Mouse (Mus musculus) layer of hippocampus, adult 2 months (tissue): ENCODE measurements around the gene Aqp11. TPM values are rescaled to one million over a fixed set of nuclear protein-coding genes. Genes with fewer than 3 reads are reported as not detected.

Source experiments
- DNase-seq, 2 experiments: peaks; one replicate each; pipeline ENCODE4 v3.0.0; 2022; ENCODE audit warnings: low spot score in 2 of 2
- H3K27ac ChIP-seq: fragments of 200-600 bp; 2 replicates; pipeline ENCODE4 v1.8.1; 2022
- H3K4me3 ChIP-seq: fragments of 200-600 bp; 2 replicates; pipeline ENCODE4 v1.8.1; 2022; ENCODE audit warnings: mild to moderate bottlenecking
- CTCF ChIP-seq: fragments of 200-600 bp; conservative IDR thresholded peaks from 2 replicates; pipeline ENCODE4 v1.8.1; 2022; ENCODE audit warnings: antibody characterized with exemption, mild to moderate bottlenecking, moderate library complexity
- total RNA-seq, 2 experiments: library from RNA; stranded (reverse); gene quantifications; 2 replicates each; pipeline ENCODE4 v1.2.3; 2021

The Aqp11 gene
- total RNA-seq, 2 experiments from 2014 or later = 37.7 to 38.9 TPM

DNA sequence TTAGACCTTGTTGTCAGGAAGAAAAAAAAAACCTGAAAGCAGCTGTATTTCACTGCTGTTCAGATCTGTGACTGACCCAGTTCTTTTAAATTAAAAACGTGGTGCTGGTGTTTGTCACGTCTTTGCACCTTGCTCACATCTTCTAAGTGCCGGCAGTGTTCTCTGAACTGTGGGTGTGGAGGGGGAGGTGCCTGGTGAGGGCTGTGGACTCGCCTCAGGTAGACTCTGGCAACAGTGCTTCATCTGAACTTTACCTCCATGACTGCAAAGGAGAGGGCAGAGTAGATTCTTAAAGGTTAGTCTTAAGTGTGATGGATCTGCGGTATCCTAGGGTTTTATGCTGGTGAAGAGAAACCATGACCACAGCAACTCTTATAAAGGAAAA lies 27.9 kb upstream of the Aqp11 start:
- TF ChIP-seq CTCF = no peak
- DNase-seq = no peak
- no peak overlapping the region for H3K4me3 ChIP-seq
- no peak overlapping the region for H3K27ac ChIP-seq

GRCm38 (mm10) chr7:97765181-97765962 lies 27.3 kb upstream of the Aqp11 start:
- peak in 1 of 2 experiments; percentile 49 for DNase-seq
- no peak overlapping the region for H3K4me3 ChIP-seq
- 0 out of 2 replicates have a peak overlapping the region, but pooled peaks have one; percentile 1 for H3K27ac ChIP-seq
- no peak for TF ChIP-seq CTCF

DNA sequence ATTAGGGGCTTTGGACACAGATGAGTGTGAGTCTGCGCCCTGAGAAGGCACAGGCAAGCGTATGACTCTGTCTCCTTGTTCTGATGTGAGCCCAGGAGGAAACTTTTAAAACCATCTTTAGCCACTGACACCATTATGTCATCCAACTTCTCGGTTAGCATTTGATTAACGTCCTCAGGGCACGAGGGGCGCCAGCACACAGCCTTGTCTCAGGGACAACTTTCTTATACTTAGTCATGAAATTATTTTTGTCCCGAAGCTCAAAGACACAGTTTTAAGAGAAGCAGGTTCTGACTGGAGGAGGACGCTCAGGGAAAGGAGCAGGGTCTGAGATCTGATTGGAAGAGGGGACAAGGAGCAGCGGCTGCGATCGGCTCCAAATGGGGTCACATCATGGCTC lies 26.5 kb upstream of the Aqp11 start:
- Histone ChIP-seq H3K4me3 (no peak overlapping the region), H3K27ac (0 out of 2 replicates have a peak overlapping the region, but pooled peaks have one; percentile 1)
- DNase-seq = no peak
- no peak for TF ChIP-seq CTCF

DNA sequence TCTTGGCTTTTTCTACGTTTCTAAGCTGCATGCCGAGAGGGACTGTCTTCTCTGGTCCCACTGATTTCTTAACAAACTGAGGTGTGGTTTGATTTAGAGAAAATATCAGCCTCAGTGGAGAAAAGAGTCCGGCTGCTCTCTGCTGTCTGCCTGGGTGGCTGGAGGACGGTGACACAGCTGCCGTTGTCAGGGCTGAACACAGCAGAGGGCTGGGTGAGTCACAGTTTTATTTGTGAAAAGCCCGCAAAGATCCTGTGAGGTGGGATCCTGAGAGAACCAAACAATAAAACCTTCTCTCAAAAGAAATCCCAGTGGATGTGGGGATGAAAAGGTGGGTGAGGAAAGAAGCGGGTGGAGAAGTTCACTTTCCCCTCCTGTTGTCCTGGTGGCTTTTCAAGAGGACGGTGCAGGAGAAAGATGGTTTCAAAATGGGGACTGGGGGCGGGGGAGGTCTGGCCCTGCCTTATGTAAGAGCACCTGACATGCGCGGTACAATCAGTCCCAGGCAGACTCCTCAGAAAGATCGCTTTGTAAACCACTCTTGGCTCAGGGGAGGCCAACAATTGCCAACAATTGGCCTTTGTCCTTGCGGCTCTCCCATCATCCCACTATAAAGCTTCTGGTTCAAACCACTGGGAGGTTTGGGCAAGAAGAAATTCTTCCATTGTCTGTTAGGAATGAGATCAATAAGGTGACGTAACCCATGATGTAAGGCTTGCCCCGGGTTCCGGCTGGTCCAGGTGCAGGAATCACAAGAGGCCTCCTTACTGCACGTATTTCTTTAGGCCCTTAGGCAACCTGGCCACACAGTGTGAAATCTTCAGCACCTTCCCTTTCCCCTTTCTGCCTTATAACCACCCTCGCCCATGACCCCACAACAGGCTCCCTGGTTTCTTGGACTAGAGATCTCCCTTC lies 19.1 kb upstream of the Aqp11 start:
- peak; percentile 42 to 66 for DNase-seq
- TF ChIP-seq CTCF = no peak

GRCm38 (mm10) chr7:97749207-97750190 lies 11.4 kb upstream of the Aqp11 start:
- peak overlapping the region; percentile 85 for H3K27ac ChIP-seq
- TF ChIP-seq CTCF = no peak
- no peak for DNase-seq
- H3K4me3 ChIP-seq = peak overlapping the region; percentile 33

More for the DNA sequence above, 19.1 kb upstream of the Aqp11 start:
- Histone ChIP-seq H3K27ac (peak overlapping the region; percentile 88), H3K4me3 (0 out of 2 replicates have a peak overlapping the region, but pooled peaks have one; percentile 1)

DNA sequence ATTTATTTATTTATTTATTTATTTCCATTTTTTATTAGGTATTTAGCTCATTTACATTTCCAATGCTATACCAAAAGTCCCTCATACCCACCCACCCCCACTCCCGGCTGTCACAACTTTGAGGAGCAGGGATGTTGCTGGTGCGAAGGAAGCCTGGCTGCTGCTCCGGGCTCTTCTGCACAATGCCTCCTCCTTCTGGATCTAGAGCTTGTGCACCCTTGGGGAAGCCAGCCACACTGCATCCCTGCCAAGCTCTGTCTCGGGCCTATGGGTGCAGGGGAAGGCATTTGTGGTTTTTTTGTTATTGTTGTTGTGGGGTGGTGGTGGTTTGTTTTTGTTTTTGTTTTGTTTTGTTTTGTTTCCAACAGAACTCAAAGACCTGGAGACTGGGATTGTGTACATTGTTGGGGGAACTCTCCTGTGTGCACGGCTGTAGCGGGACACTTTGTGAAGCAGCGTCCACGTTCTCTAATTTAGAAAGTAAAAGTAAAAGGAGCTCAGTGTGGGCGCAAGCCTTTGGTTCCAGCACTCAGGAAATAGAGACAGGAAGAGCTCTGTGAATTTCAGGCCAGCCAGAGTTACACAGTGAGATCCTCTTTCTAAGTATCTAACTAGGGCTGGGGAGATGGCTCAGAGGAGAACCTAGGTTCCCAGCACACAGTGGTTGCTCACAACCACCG lies 10.6 kb upstream of the Aqp11 start:
- Histone ChIP-seq H3K4me3 (peak overlapping the region; percentile 33), H3K27ac (peak overlapping the region; percentile 85)
- DNase-seq = no peak
- TF ChIP-seq CTCF = no peak

GRCm38 (mm10) chr7:97747787-97748497 lies 9.9 kb upstream of the Aqp11 start:
- TF ChIP-seq CTCF = peak; percentile 95
- peak; percentile 77 to 86 for DNase-seq
- Histone ChIP-seq H3K4me3 (peak overlapping the region; percentile 23; the same call in 1 of the 2 replicates), H3K27ac (peak overlapping the region; percentile 85)

GRCm38 (mm10) chr7:97747176-97747707 lies 9.2 kb upstream of the Aqp11 start:
- no peak overlapping the region for H3K4me3 ChIP-seq
- no peak for TF ChIP-seq CTCF
- H3K27ac ChIP-seq = no peak overlapping the region
- DNase-seq = no peak

DNA sequence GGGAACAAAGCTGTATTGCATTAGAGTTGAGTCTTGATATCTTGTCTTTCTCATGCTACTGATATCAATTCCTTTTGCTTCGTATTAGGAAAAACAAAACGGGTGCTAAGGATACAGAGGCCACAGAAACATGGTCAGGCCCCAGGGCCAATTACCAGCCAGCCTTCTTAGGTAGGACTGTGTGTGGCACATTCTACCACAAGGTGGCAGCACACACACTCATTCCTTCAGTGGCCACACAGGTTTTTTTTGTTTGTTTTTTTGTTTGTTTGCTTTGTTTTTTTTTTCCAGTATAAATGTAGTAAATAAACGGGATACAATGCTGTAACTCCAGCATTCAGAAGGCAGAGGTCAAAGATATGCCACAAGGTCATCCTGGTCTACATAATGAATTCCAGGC lies 7.2 kb upstream of the Aqp11 start:
- Histone ChIP-seq H3K4me3 (no peak overlapping the region), H3K27ac (no peak overlapping the region)
- TF ChIP-seq CTCF = peak; percentile 98
- DNase-seq = peak in 1 of 2 experiments; percentile 66

DNA sequence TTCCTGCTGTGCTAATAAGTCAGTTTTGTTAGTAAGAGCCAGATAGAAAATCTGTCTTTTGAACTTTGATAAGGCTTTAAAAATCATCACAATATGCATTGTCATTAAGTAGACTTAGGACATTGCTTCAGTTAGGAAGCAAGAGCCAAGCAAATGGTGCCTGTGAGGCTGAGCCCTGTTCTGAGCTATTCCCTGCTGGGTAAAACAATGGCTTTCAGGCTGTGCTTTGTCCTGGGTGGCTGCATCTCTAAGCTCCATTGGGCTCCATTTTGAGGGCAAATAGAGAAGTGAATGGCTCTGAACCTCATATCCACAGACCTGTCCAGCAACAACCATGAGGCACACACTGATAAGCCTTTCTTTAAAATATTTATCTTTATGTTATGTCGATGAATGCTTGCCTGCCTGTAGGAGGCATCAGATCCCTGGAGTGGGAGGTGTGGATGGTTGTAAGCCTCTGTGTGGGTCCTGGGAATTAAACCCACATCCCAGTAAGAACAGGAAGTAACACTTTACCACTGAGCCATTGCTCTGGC lies 3.7 kb upstream of the Aqp11 start:
- TF ChIP-seq CTCF = no peak
- Histone ChIP-seq H3K4me3 (no peak overlapping the region), H3K27ac (no peak overlapping the region)
- DNase-seq = no peak
